Mouse (Mus musculus): Measurements from ENCODE around the gene Ccpg1.

The Ccpg1 gene

DNA sequence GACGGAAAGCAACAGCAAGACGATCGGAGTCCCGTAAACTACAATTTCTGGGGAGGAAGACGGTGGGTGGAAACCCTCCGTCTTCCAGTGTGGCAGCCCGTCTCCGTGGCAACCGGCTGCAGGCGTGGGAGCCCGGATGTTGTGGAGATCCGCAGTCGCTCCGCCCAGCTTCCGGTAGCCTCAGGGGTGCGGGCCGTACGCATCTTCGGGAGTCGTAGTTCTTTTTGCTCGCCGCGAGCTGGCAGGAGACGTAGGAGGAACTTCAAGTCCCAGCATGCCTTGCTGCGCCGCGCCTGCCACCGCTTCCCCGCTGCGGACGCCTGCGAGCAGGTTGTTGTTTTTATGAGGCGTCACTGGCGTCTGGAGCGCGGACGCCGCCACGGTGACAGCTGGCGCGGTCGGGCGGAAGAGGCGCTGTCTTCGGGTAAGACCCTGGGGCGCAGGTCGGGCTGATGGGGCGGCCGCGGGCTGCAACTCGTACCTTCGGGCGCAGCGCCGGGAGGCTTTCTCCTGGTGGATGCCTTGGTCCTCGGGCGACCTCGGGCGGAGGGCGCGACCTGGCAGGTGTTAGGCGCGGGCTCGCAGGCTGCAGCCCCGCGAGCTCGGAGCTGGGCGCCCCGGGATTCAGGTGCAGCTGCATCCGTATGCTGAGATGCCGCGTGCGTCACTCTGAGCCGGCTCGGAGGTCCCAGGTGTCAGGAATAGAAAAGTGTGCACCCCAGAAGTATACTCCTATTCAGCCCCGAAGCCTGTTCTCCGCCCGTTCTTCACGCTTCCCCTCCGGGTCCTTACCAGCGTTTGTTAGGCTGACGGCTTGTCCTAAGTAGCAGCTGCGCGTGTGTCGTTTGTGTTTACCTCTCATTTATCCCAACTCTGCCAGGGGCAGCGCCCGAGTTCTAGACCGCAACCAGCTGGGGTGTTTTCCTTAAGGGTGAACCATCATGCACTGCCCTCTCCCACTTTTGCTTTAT lies at the start of gene Ccpg1, which contains the start of gene Ccpg1os:
Ccpg1 (plus strand) TSS at position 180 of the 971 bp plus-strand sequence.
Ccpg1os (minus strand) TSS at position 133 of the 971 bp plus-strand sequence.
- DNase-seq (ENCODE audit: low read depth, low spot score): peak; percentile 97

DNA sequence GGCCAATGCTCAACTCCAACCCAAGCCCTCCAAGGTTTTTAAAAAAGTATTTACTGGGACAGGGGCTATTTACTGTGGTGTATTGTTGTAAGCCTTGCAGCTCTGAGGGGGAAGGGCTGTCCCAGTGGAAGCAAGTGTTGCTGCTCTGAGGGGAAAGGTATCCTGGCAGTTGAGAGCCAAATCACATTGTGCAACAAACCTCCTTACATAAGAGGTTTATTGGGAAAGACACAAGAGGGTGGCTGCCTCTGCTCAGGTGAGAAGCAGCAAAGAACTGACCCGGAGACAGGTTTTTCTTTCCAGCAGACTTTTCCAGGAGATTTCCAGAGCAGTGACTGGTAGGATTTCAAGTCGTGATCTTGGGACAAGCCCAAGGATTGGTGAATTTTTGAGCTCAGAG lies 48.9 kb upstream of the Ccpg1 start:
- no peak for DNase-seq (ENCODE audit: low read depth, low spot score)

DNA sequence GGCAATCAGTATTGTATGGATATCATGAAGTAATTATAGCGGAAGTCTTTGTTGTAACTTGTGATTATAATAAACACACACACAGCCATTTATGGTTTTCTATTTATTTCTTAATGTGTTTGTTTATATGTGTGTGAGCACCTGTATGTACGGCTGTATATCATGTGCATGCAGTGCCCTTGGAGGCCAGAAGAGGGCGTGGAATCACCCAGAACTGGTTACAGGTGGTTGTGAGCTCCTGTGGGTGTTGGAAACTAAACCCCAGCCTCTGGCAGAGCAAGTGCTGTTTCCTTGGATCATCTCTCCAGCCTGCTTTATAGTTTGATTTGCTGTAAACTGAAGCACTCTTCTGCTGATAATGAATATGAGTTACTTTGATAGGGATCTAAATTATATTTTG lies 41.8 kb upstream of the Ccpg1 start:
- DNase-seq (ENCODE audit: low read depth, low spot score): no peak

DNA sequence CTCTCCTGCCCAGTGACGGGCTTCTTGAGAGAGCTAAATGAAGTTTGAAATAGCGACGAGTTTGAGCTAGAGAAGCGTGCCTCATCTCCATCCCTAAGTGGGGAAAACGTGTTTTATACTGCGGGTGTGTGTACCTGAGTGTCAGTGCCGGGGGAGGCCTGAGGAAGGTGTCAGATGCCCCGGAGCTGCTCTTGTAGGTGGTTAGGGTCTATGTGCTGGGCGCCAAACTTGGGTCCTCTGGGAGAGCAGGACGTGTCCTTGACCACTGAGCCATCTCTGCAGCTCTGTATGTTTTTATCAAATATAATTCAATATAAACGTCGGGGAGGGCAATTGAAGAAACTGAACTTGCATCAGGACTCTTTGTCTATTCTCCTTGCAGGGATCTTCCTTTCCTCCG lies 40.9 kb upstream of the Ccpg1 start:
- DNase-seq (ENCODE audit: low read depth, low spot score): no peak

DNA sequence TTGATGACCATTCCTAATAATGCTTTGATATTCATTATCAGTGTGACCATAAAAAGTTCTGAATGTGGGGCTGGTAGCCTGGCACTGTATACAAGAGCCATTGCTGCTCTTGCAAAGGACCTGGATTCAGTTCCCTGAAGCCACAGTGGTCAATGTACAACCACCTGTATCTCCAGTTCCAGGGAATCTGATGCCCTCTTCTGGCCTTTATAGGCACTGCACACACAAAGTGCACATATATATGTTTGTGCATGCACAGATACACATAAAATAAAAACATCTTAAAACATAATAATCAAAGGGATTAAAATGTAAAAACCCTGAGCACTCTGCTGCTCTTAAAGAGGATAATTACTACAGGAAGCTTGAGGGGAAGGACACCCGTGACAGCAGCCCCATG lies 38.2 kb upstream of the Ccpg1 start:
- no peak for DNase-seq (ENCODE audit: low read depth, low spot score)

DNA sequence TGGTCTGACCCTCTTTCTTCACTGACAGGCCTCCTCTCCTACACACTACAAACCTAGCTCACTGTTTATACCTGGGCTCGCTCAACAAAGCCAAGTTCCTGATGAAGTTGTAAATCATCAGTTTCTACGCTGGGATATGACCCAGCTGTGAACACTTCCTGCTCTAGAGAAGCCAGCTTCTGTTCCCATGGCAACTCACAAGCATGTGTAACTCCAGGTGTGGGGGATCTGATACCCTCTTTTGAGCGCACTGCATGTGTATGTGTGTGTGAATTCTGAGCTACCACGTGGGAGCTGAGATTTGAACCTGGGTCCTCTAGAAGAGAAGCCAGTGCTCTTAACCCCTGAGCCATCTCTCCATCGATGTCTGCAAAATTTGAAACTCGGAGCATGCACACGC lies 35.7 kb upstream of the Ccpg1 start:
- DNase-seq (ENCODE audit: low read depth, low spot score): peak; percentile 70

DNA sequence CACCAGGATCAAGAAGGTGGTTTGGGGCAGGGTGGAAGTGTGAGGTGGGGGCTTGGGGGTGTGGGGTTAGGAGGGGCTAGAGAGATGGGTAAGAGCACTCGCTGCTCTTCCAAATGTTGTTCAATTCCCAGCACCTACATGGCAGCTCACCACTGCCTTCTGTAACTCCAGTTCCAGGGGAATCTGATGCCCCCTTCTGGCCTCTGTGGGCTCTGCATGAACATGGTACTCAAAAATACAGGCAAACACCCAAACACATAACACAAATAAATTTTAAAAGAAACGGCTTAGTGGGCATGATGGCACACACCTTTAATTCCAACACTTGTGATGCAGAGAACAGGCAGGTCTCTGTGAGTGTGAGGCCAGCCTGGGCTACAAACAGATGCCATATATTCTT lies 30.5 kb upstream of the Ccpg1 start:
- DNase-seq (ENCODE audit: low read depth, low spot score): peak; percentile 36

DNA sequence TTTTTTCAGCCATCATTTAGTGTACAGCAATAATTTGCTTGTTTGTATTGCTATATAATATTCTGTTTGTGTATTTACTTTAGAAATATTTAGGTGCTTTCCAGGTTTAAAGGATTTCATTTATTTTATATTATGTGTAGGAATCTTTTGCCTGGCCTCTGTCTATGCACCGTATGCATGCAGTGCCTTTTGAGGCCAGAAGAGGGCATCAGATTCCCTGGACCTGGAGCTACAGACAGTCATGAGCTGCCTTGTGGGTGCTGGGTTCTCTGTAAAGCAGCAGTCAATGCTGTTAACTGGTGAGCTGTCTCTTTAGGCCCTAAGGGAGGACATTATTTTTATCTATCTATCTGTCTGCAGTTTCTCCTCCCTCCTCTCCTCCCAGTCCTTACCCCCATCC lies 29.7 kb upstream of the Ccpg1 start:
- DNase-seq (ENCODE audit: low read depth, low spot score): peak; percentile 58

DNA sequence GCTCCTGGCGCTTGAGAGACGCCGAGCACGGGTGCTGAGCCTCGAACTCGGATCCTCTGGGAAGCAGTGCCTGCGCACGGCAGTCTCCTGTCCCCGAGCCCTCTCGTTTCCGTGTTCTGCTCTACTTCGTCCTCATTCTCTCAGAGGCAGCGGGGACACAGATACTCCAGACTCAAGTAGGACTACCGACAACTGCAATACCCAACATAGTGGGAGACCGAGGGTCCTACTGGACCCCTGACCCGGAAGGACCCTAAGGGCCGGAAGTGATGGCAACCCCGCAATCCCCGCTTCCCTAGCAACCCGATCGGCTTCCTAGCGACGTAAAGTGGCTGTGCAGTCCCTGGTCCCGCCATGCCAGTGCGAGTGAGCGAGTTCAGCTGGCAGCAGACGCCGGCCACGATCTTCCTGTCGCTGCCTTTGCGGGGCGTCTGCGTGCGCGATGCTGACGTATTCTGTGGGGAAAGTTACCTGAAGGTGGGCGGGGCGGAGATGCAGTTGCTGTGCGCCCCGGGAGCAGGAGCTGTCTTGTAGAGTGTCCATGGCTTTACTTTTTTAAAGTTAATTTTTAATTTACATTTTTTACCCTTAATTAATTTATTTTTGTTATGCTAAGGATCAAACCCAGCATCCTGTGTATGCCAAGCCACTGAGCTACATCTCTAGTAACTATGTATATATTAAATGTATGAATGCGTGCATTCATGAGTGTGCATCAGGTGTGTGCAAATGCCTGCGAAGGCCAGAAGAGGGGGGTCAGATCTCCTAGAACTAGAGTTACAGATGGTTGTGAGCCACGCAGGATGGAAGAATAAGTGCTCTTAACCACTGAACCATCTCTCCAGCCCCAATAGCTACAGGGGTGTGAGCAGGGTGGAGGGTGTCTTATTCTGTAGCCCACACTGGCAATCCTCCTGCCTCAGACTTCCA lies 26.4 kb upstream of the Ccpg1 start, which contains the start of the genes Dyx1c1 and Gm44503:
Dyx1c1 (plus strand) TSS at position 265 of the 930 bp plus-strand sequence.
Gm44503 (plus strand) TSS at position 332 of the 930 bp plus-strand sequence.
- peak; percentile 88 for DNase-seq (ENCODE audit: low read depth, low spot score)

DNA sequence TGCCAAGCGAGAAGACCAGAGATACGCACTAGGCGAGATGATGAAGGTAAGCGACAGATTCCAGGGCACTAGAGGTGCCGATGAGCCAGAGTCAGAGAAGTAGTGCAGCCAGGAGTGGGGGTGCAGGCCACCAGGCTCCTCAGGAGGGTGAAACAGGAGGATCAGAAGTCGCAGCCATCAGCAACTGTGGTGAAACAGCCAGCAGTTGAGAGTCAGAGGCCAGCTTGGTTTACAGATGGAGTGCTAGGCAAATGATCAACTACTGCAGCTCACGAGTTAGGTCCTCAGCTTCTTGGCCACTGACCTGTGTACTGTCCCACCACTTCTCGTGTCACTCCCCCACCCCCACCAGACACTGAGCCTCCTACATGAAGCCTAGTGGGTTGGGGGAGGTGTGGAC lies 23.9 kb upstream of the Ccpg1 start:
- no peak for DNase-seq (ENCODE audit: low read depth, low spot score)

DNA sequence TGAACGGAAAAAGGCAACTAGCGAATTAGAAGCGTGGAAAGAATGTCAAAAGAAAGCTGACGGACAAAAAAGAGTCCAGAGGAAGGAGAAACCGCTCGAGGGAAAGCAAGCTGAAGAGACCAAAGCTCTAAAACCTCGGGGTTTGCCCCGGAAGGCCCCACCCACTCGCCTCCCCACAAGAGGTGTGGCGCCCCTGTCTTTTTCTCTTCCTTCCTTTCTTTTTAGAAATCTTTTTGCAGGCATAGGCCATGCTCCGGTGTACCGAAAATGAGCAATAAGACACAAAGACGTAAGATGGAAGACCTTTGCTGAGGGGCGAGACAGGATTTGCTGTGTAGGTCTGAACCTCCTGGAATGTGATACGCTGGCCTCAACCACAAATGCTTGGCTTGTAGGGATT lies 23.3 kb upstream of the Ccpg1 start:
- DNase-seq (ENCODE audit: low read depth, low spot score): no peak

DNA sequence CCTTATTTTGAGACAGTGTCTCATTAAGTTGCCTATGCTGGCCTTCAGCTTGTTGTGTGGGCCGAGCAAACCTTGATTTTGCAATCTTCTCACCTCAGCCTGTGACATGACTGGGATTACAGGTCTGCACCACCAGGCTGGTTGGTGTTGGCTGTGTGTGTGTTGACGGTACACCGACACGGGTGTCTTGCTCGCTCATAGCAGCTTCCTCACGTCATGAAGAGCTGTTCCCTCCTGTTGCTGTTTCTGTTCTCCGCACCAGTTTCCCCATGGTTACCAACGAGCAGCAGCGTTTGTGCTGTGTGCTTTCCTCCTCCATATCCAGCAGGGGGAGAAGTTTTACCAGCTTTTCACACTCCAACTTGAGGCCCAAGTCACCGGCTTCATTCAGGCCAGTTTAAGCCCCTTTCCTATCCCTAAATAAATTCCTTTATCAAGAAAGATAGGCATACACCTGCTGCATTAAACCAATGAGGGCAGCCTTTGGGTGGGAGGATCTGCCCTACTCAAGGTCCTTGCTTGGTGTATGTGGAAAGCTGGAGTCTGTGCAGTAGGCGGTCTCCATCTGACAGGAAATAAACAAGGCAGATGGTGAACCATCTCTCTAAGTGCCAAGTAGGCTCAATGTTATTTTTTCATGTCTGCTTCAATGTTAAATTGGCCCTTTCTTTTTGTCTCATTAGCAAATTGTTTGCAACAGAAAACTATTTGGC lies 16.7 kb upstream of the Ccpg1 start:
- DNase-seq (ENCODE audit: low read depth, low spot score): peak; percentile 57

DNA sequence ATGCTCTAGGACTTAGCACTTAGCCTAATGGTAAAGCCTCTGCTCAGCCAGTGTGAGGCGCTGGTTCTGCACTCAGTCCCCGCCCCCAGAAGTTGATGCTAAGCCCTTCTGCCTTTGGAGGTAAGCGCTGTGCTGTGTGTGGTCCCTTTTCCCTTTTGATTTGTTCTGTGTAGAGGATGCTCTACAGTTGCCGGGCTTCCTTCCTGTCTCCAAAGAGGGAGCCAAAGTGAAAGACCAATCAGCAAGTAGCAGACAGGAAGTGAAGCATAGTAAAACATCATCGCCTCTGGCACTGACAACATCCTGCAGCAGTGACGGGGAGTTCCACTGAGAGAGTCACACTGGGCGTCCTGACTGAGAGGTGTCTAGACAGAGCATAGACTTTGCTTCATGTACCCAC lies 15.4 kb upstream of the Ccpg1 start:
- DNase-seq (ENCODE audit: low read depth, low spot score): no peak

DNA sequence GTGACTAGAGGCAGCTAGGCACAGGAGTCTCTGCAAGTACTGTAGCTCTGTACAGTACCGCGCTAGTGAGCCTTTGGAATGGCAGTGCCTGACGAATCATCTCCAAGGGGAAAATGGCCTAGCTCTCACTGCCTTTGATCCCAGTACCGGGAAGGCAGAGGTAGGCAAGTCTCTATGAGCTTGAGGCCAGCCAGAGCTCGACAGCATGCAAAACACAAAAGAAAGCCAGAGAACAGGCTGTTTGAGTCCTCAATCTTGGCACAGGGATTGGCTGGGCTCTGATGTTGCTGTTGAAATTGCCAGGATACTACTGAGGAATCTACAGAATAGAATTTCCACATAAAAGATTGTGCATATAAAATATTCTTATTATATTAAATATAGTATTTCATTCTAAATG lies 12.8 kb upstream of the Ccpg1 start:
- no peak for DNase-seq (ENCODE audit: low read depth, low spot score)

DNA sequence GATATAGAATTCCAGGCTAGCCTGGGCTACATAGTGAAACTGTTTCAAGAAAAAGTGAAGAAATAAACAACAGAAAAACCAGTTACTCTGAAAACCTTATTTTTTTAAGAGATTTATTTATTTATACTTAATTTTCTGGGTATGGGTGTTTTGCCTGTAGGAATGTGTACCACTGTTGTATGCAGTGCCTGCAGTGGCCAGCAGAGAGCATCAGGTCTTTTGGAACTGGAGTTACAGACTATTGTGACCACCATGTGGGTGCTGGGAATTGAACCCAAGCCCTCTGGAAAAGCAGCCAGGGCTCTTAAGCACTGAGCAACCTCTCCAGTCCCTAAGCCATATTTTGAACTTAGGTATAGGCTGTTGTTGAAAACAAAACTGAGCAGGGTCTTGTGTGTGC lies 12.2 kb upstream of the Ccpg1 start:
- DNase-seq (ENCODE audit: low read depth, low spot score): no peak

DNA sequence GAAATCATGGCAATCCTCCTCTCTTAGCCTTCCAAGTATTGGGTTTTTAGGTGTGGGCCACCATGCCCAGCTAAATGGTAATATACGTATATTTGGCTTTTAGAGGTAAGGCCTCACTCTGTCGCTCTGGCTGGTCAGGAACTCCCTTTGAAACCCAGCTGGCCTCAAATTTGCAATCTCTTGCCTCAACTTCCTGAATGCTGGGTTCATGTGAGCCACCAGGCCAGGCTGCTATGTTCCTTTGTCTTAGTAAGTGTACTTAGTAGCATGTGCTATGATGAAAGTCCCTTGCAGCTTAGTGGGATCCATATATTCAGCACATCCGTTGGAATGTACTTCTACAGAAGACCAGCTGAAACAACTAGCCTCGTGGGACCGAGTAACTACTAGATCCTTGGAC lies 10.5 kb upstream of the Ccpg1 start:
- no peak for DNase-seq (ENCODE audit: low read depth, low spot score)

DNA sequence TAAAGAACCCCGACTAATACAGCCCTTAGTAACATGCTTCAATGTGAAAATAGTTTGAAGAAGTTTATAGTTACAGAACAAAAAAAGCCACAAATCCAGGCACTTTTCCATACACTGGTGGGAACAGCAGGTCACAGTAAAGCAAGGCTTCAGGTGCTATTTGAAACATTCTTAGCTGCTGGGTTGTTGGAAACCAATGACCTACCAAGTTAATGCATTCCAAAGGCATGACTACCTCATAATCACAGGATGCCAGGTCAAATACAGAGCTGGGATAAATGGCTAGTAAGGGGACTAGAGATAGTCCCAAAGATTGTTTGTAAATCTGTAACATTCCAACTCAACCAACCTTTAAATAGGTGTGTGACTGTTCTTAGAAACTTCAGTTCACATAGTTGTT lies 10.0 kb upstream of the Ccpg1 start:
- DNase-seq (ENCODE audit: low read depth, low spot score): no peak

DNA sequence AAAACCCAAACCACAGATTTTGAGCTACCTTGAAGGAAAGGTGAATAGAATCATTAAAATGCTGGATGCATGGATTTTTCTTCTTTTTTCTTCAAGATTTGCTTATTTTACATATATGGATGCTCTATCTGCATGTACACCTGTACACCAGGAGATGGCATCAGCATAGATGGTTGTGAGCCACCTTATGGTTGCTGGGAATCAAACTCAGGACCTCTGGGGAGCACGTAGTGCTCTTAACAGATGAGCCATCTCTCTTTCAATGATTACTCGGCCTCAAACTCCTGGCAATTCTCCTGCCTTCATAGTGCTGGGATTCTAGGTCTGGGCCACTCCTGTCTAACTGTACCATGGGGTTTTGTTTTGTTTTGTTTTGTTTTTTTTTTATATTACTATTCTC lies 2.2 kb upstream of the Ccpg1 start:
- no peak for DNase-seq (ENCODE audit: low read depth, low spot score)

DNA sequence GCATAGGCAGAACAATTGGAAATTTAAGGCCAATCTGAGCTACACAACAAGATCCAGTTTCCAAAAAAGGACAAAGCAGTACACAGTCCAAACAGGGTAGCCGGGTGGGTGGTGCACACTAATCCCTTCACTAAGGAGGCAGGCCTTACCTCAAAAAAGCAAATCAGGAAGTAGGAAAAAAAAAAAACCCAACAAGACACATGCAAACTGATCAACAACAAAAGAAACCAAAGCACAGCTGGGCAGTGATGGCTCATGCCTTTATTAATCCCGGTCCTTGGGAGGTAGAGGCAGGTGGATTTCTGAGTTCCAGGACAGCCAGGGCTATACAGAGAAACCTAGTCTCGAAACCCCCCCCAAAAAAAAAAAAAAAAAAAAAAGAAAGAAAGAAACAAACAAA lies 2.5 kb downstream of the Ccpg1 start:
- DNase-seq (ENCODE audit: low read depth, low spot score): no peak

DNA sequence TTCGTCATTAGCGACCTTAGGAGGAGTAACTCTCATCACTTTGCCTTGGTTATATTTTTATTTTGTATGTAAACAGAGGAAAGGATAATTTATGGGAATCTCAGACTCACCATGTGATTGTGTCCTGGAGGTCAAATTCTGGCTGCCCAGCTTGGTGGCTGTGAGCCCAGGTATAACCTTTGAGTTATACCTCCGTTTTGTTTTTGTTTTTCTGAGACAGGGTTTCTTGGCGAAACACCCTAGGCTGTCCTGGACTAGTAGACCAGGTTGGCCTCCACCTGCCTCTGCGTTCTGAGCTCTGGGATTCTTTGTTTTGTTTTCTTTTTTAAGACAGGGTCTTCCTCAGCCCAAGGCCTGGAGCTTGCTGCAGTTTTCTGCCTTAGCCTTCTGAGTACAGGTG lies 3.5 kb downstream of the Ccpg1 start:
- no peak for DNase-seq (ENCODE audit: low read depth, low spot score)

DNA sequence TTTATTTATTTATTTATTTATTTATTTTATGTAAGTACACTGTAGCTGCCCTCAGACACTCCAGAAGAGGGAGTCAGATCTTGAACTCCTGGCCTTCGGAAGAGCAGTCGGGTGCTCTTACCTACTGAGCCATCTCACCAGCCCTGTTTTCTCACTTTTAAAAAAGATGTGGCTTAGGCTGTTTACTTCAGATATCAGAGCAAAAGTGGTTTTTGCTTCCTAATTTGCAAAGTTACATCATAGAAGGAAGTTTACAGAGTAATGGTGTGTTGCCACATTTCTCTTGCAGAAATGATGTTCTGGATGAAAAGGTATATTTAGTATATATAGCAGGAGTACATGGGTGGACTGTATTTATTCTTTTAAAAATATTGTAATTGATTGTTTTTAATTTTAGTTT lies 6.2 kb downstream of the Ccpg1 start:
- DNase-seq (ENCODE audit: low read depth, low spot score): no peak

DNA sequence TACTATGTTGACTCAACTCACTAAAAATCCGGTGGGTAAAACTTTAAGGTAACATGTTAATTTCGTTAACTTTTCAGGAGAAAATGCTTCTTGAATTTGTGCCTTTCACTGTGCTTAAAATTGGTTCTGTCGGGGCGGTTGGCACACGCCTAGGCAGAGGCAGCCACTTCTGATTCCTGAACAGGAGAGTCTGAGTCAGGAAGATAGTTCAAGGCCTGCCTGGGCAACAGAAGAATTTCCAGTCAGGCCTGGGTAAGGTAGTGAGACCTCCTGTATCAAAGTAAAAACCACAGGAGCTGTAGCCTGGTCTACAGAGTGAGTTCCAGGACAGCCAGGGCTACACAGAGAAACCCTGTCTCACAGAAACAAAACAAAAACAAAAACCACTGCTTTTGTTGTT lies 7.3 kb downstream of the Ccpg1 start:
- no peak for DNase-seq (ENCODE audit: low read depth, low spot score)
